Mouse (Mus musculus) embryo, embryonic 11 days (tissue): ENCODE measurements around the gene 1700011L22Rik.

Source experiments
- DNase-seq: peaks from one replicate; pipeline ENCODE4 v3.0.0-alpha.2; 2015

Gene 1700011L22Rik

DNA sequence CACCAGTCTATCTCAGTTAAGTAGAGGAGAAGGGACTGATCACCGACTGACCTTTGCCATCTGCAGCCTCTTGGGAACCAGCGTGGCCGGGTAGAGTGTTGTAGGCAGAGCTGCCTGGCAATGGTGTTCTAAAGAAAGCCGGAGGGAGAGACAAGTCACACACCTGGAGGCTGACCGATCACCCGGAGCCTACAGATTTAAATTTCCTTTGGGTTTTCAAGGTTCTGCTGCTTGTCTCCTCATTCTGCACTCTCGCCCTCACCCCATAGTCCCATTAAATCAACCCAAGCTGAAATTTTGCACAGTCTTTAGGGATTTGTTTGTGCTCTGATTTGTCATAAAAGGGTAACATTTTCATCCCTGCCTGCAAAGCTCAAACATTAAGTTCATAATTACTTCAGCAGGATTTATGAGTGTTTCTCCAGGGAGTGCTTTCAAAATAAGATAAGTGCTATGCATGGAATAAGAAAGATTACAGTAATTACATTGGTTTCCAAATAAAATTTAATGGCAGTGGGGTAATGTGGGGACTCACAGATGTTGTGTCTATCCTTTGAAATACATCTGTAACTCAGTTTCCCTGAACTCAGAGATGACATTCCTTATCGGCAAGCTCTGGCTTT lies 19.0 kb downstream of the 1700011L22Rik start:
- DNase-seq = no peak

DNA sequence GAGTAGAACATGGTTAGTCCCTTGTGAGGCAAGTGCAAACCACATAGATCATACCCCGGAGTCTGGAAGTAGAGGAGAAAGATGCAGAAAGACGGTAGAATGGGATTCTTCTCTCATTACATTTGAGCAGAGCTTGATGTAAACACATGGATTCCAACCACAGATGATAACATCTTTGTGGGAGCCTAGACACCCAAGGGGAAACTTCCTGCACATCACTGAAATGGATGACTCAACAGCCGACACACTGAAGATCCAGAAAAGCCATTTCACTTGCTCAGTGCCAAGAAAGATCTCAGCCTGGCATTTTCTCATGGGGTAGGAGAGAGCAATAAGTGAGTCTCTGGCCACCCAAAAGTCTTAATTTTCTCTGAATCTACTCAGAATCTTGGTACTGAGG lies 20.5 kb downstream of the 1700011L22Rik start:
- no peak for DNase-seq

DNA sequence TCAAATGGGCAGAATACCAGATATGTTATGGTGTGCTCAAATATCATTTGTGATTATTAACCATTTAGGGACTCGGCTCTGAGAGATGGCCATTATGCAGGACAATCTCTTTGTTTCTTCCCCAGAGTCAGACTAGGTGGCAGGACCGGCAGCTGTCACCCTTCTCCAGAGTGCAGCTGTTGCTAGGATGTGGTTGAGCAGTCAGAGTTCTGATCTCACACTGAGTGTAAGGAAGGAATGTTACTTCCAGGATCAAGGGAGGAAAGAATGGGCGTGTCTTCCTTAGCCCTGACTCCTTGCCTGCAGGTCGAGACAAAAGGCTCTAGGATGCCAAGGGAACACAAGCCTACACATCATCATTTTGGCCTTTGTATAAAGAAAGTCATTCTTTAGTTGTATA lies 21.2 kb downstream of the 1700011L22Rik start:
- no peak for DNase-seq

DNA sequence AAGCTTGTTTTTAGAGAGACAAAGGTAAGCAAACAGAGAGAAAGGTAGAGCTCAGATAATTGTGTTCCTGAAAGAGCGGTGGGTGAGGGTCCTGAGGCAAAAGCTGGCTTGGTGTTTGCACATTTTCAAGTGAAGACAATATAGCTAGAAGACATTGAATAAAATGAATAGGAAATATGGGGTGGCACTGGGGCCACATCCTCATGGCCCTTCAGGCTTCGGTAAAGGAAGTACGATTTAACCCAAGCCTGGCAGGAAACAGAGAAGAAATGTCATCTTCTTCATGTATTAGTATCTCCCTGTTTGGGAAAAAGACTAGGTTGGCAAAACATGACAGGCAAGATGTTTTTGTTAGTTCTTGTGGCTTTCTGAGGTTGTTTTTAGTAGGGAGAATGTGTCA lies 22.3 kb downstream of the 1700011L22Rik start:
- no peak for DNase-seq

DNA sequence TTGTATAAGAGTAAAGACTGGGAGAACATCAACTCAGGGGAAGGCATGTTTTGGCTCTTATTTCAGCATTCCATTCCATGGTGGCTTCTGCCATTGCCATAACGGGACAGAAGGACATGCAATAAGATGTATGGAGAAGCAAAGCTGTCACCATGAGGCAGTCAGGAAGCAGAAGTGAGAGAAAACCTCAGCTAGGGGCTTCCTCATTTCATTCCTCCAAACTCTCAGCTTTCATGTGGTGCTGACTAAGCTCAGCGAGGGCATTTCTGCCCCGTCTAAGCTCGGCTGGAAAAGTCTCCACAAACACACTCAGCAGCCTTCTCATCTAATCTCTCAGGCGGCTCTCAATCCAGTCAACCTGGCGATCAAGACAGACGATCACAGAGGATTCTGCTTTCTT lies 22.8 kb downstream of the 1700011L22Rik start:
- DNase-seq = no peak

DNA sequence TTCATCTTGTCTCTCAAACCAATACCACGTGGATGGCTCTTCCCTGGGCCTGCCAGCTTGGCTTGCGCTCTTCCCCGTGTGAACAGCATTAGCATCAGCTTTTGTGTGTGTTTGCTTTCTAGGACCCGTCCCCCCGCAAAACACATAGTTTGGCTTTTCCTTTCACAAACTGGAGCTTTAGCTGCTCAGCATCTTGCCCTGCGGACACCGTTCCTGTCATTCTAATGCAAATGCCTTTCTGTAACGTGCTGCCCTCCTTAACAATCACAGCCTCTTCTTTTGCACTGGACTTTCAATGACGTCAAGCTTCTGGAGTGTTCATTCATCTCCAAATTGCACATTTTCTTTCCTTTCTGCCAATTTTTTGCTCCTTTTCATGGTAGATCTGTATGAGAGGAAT lies 24.0 kb downstream of the 1700011L22Rik start:
- DNase-seq = no peak

DNA sequence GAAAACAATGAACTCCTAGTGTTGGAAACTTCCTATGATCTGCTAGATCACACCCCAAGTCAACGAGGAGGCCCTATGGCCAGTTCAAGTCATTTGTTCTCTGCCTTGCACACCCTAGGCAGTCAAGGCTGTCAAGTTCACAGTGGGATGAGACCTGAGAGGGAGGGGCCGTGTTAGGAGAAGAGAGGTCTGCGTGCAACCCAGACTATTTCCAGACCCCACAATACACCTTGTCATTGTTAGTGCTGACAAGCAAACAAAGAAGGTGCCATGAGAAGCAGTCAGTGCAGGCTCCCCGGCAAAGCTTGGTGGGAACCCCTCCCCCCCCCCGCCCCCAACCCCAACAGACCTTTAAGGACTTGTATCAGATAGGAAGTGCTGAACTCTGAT lies 25.6 kb downstream of the 1700011L22Rik start:
- no peak for DNase-seq

DNA sequence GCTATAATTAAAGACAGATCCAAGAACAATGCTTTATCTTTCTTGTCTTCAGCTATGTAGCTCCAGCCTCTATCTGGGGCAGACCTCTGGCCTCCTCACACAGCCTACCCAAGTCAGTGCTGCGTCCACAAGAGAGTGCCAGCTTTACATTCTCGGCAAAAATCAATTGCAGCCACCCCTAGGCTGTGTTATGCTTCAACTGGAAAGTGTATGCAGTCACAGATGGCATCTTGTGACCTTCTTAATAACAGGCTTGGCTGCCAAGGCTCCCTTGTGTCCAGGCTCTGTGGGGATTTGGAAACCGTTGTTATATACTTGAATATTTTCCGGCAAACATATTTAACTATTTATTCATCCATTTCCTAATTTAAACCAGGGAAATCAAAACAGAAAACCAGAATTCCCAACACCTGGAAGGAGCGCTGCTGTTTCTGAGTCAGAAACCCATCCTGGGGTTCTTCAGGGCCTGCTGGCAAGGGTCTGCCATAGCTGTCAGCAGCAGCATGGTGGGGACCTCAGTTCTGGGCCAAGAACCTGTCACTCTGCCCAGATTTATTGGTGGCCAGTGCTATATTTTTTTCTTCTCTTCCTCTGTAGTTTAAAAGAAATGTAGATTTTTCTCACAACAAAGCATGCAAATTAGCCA lies 26.1 kb downstream of the 1700011L22Rik start:
- DNase-seq = no peak

DNA sequence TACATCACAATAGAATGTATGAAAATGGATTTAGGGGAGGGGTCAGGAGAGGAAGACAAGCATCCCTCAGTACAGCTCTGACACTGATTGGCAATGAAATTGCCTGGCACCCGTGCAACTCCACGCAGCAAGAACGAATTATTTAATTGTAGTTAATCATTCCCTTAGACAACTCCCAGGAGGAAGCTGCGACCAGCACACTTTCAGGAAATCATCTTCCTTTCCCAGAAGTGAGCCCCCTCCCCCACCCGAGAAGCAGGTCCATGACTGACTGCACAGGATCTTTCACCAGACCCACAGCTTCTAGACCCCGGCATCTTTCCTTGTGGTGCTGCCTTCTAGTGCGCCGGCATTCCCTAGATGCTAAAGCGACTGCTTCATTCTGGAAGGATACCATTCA lies 36.7 kb downstream of the 1700011L22Rik start:
- DNase-seq = no peak

DNA sequence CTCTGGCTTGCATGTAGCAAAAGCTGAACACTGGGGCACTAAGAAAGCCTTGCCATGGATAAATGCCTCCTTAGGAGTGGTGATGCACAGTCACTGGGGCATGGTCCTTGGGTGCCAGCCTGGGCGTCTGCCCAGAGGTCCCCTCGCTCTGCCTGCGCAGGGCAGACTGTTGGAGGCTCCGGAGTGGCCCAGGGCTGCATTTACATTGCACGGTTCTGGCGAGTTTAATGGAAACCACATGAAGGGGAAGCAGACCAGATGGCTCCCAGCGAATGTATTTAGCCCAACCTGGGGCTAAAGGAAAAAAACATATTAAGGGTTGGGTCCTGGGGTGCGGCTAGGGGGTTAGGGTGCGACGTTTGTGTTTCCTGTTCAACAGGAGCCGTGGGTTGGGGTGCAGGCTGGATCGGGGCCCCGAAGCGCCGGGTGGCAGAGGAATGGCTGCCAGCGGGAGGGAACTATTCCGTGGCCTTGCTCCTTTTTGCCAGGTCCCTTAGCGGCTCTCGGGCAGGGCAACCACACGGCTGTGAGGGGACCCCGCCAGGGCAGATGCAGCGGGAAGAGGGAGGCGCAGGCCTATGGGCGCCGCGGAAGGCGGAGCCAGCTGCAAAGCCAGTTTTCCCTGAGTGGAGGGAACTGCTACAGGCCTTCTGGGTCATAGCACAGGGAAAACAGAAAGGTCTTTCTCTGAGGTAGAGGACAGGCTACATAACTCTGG lies 38.6 kb downstream of the 1700011L22Rik start:
- peak; percentile 82 for DNase-seq

DNA sequence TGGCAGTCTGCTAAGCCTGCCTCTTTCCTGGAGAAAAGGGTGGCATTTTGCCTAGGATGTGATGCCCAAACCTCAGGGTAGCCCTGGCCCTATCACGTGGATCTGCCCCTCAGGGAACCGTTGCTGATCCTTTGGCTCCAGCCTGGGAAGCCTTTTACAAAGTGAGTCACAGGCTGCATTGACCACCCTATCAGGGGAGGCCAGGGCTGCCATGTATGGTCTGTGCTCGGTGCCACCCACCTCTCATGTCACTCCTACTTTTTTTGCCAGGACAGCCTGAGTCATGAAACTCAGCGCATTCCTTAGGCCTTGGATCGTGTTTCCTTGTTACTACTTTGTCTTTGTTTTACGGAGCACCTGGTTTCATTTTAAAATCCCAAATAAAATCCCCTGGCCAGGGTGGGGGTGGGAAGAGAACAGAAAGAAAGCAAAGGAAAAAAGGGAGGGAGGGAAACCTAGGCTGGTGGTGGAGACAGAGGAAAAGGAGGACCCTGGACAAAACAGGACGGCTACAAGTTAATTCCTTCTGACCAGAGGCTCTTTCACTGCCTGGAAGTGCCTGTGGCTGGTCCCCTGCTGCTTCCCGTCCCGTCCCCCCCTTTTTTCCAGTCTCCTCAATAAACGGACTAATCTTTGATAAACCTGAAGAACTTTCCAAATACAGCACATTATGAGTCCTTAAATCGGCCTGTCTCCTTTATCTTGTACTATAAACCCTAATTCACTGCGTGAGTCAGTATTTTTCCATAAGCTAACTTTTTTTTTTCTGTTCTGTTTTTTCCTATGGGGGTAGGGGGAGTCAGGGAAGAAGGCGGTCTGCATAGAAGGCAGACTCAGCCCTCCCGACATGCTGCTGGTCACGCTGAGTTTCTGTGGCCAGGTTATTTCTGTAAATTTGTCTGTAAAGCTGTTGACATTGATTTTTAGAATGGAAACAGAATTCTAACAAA lies 39.4 kb downstream of the 1700011L22Rik start:
- peak; percentile 77 for DNase-seq

DNA sequence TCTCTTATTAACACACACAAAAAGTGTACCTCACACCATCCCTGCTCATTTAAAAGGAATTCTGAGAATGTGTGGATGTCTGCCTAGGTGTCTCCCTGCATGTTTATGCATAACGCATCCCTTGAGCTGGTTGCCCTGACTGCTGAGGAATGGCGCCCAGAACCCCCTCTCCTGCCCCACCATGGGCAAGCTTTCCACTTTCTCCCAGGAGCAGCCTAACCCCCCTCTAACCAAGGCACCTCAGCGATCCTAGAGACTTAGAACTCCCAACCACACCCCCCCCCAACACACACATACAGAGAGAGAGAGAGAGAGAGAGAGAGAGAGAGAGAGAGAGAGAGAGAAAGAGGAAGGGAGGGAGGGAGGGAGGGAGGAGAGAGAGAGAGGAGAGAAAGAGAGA lies 40.2 kb downstream of the 1700011L22Rik start:
- DNase-seq = no peak

DNA sequence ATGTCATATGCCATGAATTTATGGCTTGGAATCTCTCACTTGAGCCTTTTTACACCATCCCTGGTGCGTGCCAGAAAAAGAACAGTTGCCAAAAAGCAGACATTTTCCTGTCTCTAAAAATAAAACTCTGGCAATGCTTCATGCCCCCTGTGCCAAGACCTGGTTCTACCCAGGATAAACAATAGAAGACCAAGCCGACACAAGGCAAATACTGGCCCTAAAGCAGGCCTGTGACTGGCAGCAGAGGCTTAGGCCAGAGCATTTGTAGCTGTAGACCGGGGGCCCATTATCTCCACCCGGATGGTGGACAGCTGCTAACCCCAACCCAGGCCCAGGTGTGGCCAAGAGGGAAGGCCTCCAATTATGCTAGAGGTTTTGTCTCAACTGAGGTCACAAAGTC lies 41.5 kb downstream of the 1700011L22Rik start:
- no peak for DNase-seq

DNA sequence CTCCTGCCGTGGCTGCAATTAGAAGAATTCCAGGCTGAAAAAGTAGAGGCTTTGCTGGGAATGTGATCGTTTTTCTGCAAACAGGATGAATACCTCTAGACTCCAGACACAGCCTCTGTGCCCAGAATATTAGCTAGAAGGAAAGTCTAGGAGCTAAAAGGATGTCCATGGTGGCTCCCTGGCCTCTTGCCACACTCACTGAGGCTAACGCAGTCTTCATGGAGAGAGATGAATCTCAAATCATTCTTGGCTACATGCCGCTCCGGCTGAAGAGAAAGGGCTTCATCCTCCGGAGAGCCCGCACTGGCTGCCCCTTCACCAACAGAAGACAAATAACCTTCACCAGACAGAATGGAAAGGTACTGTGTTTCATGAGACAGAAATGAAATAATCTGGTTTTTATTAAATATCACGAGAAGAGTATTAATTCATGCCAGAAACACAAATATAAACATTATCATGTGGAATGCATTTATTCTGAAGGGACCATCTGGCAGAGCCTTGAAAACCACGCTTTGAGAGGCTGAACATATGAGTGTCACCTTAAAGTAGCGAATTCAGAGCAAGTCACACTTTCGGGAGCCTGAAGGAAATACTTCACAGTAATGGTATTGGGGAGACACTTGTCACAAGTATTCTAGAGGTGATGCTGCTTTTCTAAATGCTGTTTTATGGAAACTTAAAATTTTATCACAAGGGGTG lies 46.8 kb downstream of the 1700011L22Rik start:
- no peak for DNase-seq

DNA sequence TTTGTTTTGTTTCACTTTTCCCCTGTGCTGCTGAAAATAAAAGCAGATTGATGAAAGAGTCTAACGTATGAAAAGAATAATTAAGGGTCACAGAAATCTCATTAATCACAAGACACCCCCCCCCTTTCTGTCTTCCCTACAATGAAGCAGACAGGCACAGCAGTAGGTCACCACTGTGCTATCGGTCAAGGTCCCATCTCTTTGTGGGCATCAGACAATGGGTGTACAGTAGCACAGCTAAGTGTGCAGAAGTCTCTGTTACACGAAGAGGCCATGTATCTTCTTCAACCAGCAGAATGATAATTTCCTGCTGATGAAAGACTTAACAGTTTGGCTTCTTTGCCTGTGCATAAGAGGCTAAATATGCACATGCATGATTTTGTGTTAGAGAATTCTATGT lies 49.7 kb downstream of the 1700011L22Rik start:
- no peak for DNase-seq

DNA sequence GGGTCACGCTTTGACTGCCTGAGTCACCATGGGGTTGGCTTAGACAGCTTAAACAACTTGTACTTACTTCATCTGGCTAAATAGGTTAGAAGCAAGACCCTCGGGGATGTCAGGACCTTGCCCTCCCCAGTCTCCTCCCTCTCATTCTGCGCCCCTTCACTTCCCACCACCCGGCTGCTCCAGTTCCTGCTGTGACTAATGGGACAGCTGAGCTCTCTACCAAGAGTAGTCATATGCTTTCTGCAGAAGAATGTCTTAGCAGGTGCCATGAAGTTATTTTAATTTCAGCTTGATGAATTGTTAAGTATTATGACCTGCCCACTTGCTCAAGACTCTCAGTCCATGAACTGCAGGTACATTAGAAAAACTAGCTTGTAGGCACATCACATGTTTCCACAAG lies 51.9 kb downstream of the 1700011L22Rik start:
- no peak for DNase-seq

DNA sequence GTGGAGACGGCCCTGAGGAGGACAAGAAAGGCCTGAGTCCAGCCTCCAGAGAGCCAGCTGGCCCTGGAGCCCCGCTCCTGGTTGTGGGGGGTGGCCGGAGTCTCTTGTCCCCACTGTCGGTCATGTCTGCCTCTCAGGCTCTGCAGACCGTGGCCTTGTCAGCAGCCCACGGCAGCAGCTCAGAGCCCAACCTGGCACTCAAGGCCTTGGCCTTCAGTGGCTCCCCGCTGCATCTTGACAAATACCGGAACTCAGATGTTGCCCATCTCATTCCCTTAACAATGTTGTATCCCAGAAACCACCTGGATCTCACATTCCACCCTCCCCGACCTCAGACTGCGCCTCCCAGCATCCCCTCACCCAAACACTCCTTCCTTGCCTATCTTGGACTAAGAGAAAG lies 58.3 kb downstream of the 1700011L22Rik start:
- DNase-seq = no peak

DNA sequence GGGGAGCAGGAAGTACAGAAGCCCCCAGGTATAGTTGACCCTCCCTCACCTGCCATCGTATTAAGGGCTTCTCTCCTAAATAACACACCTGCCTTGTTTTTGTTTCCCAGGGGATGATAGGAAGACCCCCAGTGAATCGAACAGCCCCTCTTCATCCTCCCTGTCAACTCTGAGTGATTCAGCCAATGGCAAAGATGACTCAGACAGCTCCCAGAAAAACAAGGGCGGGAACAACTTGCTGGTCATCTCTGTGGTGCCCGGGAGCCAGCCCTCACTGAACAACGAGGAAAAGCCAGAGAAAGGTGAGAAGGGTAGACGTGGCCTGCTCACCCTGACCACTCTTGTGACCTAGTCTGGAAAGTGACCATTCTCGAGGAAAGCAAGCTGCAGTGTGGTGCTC lies 62.9 kb downstream of the 1700011L22Rik start:
- no peak for DNase-seq

DNA sequence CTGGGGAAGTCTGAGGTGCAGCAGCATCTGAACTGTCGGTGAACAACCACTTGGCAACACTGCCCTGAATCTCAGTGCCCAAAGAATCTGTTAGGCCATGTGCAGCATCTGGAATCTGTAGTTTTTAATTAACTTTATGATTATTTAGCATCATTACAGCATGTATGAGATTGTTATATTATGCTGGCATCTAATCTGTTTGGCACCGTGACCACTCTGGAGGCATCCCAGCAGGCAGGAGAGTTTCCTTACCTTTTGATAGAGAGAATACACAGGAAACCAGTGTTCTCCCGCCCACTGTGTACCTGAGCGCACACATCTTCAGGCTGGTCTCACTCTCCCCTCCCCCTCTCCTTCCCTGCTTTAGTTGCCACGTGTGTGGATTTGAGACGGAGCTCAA lies 68.7 kb downstream of the 1700011L22Rik start:
- DNase-seq = no peak

DNA sequence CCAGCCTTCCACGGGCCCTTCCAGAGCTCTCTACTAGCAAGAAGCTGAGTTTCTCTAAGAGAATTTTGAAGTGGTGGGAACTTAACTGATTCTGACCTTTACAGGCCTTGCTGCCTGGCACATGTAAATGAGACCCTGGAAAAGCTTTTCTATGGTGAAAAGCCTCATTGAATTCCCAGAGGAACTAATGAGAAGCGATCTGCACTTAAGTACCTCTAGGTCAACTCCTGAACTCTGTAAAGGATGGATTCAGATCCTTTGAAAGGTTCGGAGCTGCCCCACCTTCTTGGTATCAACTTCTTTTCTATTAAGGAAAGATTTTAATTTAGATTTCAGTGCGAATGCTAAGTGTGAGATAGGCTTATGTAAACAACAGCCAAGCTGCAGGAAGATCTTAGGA lies 72.4 kb downstream of the 1700011L22Rik start:
- DNase-seq = no peak

DNA sequence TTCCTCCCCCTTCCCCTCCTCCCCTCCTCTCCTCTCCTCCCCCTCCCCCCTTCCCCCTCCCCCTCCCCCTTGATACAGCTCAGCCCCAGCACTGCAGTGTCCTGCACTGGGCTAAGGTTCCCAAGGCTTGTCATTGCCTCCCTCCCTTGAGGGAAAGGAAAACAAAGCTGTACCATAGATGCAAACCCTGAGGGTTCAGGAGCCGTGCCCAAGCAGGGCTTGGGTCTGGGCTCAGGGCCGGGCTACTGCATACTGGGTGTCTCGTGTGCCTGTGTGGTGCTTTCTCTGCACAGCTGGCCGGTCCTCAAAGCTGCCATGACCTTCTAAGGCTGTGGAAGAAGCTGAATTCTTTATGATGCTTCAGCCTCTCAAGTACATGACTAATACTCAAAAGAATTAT lies 74.8 kb downstream of the 1700011L22Rik start:
- DNase-seq = no peak

DNA sequence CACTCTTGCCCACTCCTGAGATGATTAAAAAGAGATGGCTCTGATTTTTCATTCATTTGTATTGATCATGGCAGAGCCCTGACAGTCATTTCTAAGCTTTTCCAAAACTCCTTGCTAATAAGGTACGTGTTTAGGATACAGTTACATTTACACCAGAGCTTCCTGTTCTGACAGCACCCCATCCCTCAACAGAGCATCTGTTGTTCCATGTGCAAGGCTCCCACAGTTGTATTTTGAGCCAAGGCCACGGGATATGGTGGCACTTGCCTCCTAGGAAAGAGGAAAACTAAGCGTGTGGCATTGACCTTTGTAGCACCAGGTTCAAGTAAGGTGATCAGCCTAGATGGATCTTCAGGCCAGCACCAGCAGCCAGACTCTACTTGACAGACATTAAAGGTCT lies 83.1 kb downstream of the 1700011L22Rik start:
- DNase-seq = no peak

DNA sequence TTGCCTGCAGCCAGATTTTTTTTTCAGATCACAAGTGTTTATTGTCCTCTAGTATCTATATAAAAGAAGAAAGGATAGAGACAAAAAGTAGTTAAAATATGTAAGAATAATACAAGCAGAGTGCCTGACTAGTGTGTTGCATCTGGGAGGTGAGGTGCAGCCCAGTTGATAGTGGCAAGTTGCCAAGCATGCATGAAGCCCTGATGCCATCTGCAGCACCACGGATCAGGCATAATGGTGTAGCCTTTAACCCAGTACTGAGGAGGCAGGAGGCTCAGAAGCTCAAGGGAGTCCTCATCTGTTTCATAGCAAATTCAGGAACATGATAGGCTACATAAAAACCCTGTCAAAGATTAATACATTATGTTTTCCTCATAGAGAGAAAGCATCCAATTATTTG lies 84.0 kb downstream of the 1700011L22Rik start:
- DNase-seq = no peak
